Mouse (Mus musculus) cerebellum, adult 18-20 months (tissue): Measurements from ENCODE around the gene Zfp932.
"Not testable (repeated sequence)": the region's sequence is repeated elsewhere in the genome, so short reads cannot be mapped to it uniquely, and the experiment has no call there.

ENCODE experiments used
- DNase-seq, 2 experiments: peaks; one replicate each; pipeline ENCODE4 v3.0.0; 2021

Zfp932 gene

DNA sequence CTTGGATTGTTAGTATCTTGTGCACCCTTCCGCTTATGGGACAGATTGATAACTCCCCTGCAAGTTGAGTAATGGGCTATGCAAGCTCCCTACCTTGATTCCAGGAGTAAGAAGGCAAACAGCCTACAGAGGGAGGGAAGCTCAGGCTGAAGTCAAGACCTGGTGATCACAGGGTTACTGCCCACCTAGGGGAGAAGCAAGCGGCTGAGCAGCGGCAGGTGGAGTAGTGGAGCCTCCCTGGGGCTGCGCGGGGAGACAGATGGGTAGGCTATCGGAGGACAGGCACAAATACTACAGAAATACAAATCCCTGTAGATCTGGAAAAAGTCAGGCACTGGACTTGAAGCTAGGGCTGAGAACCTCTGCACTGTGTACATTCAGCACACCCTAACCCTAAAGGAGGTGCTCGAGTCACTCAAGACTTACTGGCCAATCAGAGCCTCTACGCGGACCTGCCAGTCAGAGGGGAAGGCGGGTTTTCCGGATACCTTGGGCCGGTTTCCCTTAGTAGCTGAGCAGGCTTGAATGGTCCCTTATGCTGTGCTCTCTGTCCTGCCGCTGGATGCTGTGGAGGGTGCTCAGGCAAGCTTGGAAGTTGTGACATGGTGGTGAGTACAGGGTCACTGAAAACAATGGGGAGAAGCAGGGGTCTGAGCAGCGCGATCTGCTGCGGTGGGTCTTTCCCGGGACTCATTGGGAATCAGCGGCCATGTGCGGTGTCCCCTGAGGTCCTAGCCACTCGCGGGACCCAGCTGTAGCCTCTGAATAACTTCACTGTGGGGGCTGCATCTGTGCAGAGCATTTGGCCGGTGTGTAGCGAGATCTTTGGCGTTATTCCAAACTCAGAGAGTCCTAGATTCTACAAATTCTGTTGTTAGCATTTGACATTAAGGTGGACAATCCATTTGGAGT lies at the start of gene Zfp932:
Gene Zfp932 (plus strand): TSS at position 496 of the 912 bp plus-strand sequence.
- peak; percentile 81 to 92 for DNase-seq

- DNase-seq: no peak
Observed at GRCm38 (mm10) chr5:109950281-109950680, 46.0 kb upstream of the Zfp932 start.

- DNase-seq: not testable (repeated sequence)
Observed at GRCm38 (mm10) chr5:109980743-109981142, 15.6 kb upstream of the Zfp932 start.

- not testable (repeated sequence) for DNase-seq
Observed at GRCm38 (mm10) chr5:109995461-109995860, 860 bp upstream of the Zfp932 start.

- DNase-seq: peak in 1 of 2 experiments; percentile 1
Observed at GRCm38 (mm10) chr5:110015775-110016174, 19.5 kb downstream of the Zfp932 start.

- no peak for DNase-seq
Observed at GRCm38 (mm10) chr5:110023273-110023672, 27.0 kb downstream of the Zfp932 start.

DNA sequence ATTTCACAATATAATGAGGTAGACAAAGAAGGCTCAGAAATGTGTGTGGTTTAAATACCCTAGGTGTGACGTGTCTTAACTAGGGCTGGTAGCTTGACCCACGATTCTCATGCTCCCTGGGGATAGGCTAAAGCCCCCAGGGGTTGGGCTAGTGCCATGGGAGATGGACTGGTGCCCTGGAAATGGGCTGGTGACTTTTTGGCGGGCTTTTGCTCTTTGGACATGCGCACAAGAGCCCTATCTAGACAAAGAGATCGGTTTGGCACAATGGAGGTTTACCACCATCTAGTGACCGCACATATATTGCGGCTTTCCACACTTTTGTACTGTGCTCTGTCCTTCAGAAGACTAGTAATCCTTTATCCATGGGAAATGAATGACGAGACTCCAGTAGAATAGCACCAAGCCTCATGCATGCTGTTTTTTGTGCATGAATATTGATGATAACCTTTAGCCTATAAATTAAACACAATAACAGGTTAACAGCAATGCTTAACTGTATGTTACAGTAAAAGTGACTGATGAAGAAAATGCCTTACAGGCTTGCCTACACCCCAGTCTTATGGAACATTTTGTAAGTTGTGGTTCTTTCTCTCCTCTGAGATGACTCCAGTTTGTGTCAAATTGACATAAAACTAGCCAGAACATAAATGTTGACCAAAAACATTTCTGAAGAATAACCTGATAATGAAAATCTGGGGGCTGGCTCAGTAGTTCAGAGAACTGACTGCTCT lies 27.5 kb downstream of the Zfp932 start:
- DNase-seq: peak; percentile 46 to 49

- peak; percentile 84 to 92 for DNase-seq
Observed at GRCm38 (mm10) chr5:110057637-110058408, 61.5 kb downstream of the Zfp932 start.
